Mouse (Mus musculus) yolk sac, embryonic 10.5 days (tissue): ENCODE measurements around the gene Taf15.
"Not testable (repeated sequence)": the region's sequence is repeated elsewhere in the genome, so short reads cannot be mapped to it uniquely, and the experiment has no call there.

ENCODE experiments used
- DNase-seq: peaks from one replicate; pipeline ENCODE4 v3.0.0-alpha.2; 2017; ENCODE audit warnings: low spot score

Gene Taf15

DNA sequence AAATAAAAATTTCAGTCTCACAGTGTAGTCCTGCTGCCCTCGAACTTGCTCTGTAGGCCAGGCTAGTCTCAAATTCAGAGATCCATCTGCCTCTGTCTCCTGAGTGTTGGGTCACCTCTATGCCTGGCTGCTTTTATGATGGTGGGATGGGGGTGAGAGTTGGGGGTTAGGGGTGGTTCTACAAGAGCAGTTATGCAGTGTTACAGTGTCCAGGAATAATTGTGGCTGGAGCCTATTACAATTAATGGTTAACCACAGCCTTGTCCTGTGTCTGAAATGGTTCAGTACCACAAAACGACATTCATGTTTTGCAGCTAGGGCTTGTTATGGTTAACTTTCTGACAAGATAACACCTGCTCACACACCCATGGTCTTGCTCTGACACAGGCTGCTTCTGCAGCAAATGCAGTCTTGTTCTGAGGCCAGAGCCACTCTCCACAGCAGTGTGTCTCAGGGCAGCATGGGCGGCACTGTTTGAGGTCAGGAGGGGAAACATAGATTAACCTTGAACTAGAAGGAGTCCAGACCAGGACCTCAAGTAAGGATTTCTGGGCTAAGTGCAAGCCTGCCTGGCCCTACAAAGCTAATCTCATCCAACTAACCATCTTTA, 65.9 kb downstream of the Taf15 start:
- no peak for DNase-seq

GRCm38 (mm10) chr11:83540931-83541330, 68.0 kb downstream of the Taf15 start:
- DNase-seq, result no peak

GRCm38 (mm10) chr11:83541415-83541814, 68.5 kb downstream of the Taf15 start:
- DNase-seq, result no peak

DNA sequence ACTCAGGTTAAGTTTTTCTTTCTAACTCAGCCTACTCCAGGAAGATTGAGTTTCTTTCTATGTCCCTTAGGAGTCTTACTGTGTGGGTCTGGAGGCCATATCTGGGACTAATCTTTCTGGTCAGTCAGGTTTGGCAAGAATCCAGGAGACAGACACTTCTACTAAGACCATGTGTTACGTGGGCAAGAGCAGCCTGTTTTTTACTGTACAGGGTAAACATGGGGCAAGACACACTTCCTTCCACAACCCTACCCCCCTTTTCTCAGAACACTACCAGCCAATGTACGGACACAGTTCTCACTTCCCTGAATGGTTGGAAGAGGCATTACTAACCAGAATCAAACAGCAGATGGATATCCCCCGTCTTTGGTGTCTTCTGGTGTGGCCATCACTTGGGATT, 71.3 kb downstream of the Taf15 start:
- DNase-seq, result no peak

- no peak for DNase-seq
These were observed 77.3 kb downstream of the Taf15 start for GRCm38 (mm10) chr11:83550186-83550632.

DNA sequence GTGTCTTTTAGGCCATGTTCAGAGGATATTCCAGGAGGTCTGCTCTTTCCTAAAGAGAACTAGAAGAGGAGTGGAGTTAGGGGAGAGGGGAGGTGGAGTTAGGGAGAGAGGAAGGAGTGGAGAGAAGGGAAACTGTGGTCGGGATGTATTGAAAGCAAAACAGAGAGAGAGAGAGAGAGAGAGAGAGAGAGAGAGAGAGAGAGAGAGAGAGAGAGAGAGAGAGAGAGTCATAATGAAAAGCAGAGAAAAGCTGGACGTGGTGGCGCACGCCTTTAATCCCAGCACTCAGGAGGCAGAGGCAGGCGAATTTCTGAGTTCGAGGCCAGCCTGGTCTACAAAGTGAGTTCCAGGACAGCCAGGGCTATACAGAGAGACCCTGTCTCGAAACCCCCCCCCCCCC, 78.2 kb downstream of the Taf15 start:
- DNase-seq, result not testable (repeated sequence)

DNA sequence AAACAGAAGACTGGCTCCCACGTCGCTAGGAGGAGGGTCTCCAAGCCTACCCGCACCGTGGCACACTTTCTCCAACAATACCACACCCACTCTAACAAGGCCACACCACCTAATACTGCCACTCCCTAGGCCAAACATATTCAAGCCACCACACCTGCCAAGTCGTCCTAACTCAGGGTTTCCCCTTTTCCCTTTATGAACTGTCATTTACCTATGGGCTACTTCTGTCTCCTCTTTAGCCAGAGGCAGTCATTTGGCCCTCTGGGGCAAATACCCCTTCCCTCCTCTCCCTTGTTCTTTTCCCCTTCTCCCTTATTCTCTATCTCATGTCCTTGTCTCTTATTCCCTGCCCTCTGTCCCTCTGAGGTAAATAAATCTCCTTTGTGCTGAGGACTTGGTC, 78.8 kb downstream of the Taf15 start:
- DNase-seq, result no peak
